ENCODE assay signal across 13 mouse cellular contexts in the genomic region with DNA sequence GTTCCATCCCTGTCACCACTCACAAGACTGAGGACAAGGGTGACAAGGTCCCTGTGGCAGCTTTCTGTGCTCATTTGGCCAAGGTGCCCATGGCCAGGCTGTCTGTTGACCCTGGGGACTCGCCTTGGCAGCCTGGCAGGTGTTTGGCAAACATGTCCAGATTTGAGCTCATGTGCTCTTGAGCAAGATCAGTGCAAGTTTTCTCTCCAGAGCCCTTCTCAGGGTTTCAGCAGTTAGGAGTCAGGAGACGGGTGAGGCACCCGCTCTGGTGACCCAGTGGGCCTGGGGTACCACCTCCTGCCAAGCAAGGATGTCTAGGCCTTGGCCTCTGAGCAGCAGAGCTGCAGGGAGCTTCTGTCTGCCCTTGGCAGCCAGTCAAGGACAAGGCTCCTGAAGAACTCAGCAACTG.
DNase-seq lines count a peak whose midpoint lies in the region; ATAC-seq lines count a peak whose summit lies in the region.
"Had no signal": no experiment of that assay in that cellular context is flagged by ENCODE, and none has a peak within 500 bp of the region (broad histone marks: within the 10 kb centered on the region; RNA-seq: fewer than 3 reads in every experiment).

No protein-coding gene starts in this region.

- no peak overlapping the region for H3K27ac ChIP-seq in forebrain, embryonic 14.5 days (ENCODE audit: low read depth, low read length)
- H3K27ac ChIP-seq: forebrain, embryonic 12.5 days; hindbrain, embryonic 12.5 days; stomach, embryonic 15.5 days had no signal

- H3K4me2 ChIP-seq in forebrain, embryonic 14.5 days (ENCODE audit: low read length), result no peak overlapping the region
- H3K4me2 ChIP-seq: forebrain, embryonic 12.5 days; hindbrain, embryonic 12.5 days; lung, embryonic 14.5 days; stomach, embryonic 15.5 days had no signal

- H3K9me3 ChIP-seq in forebrain, embryonic 14.5 days (replicated peaks; ENCODE audit: control insufficient read depth, low read length), result no peaks in the 10 kb centered on the region
- H3K9me3 ChIP-seq: forebrain, embryonic 12.5 days; hindbrain, embryonic 12.5 days; stomach, embryonic 15.5 days had no signal

- peak; percentile 60 to 63 for DNase-seq in heart, adult 18-20 months
- DNase-seq in heart, postnatal 4 days, result no peak
- peak; percentile 59 for DNase-seq in ovary, postnatal 36 days (ENCODE audit: low spot score)
- no peak for DNase-seq in ovary, postnatal 10 days (ENCODE audit: low spot score)
- peak; percentile 57 to 68 for DNase-seq in adrenal gland, postnatal 36 days
- DNase-seq in left cerebral cortex, postnatal 10 days (ENCODE audit: extremely low spot score in 1 of 2, low spot score in 2 of 2), result no peak
- no peak for DNase-seq in forebrain, embryonic 14.5 days (ENCODE audit: low spot score)
- DNase-seq: kidney, adult 8-10 months; layer of hippocampus, adult 9-11 months; lung, embryonic 14.5 days had no signal

- no peaks in the 10 kb centered on the region for H3K36me3 ChIP-seq in forebrain, embryonic 14.5 days (ENCODE audit: control insufficient read depth, insufficient read depth, low read length)
- H3K36me3 ChIP-seq: forebrain, embryonic 12.5 days; hindbrain, embryonic 12.5 days; stomach, embryonic 15.5 days had no signal

- no peak overlapping the region for H3K9ac ChIP-seq in forebrain, embryonic 14.5 days (ENCODE audit: low read length)
- H3K9ac ChIP-seq: forebrain, embryonic 12.5 days; hindbrain, embryonic 12.5 days; lung, embryonic 14.5 days; stomach, embryonic 15.5 days had no signal

- WGBS in forebrain, embryonic 14.5 days, result 71% methylated on average over 3 of the region's 3 CpGs

- no peaks in the 10 kb centered on the region for H3K4me1 ChIP-seq in forebrain, embryonic 14.5 days (ENCODE audit: control insufficient read depth, insufficient read depth, low read length)
- H3K4me1 ChIP-seq: forebrain, embryonic 12.5 days; hindbrain, embryonic 12.5 days; stomach, embryonic 15.5 days had no signal

- H3K27me3 ChIP-seq in forebrain, embryonic 14.5 days (replicated peaks; ENCODE audit: control insufficient read depth, insufficient read depth, low read length), result no peaks in the 10 kb centered on the region
- H3K27me3 ChIP-seq: forebrain, embryonic 12.5 days; stomach, embryonic 15.5 days had no signal

- H3K4me3 ChIP-seq in forebrain, embryonic 14.5 days (ENCODE audit: low read depth, low read length), result no peak overlapping the region
- H3K4me3 ChIP-seq: forebrain, embryonic 12.5 days; hindbrain, embryonic 12.5 days; stomach, embryonic 15.5 days had no signal

- intact Hi-C loops in left cerebral cortex, postnatal 10 days (cut with DNase I), result no loop called here

- ATAC-seq in forebrain, embryonic 14.5 days, result no peak

Comparison
In these comparisons a context has a peak if more than half of its experiments do, and no peak if none do; other contexts are left out.
1. DNase-seq: peak in heart, adult 18-20 months (2 of 2), ovary, postnatal 36 days (single experiment) and adrenal gland, postnatal 36 days (2 of 2); none in heart, postnatal 4 days (single experiment), ovary, postnatal 10 days (single experiment), left cerebral cortex, postnatal 10 days (0 of 2) and forebrain, embryonic 14.5 days (single experiment).